Mouse (Mus musculus): ENCODE measurements at regions not wholly inside any gene's neighbourhood (a gene's known extent, or its start where the extent isn't known, plus 50 kb on each side); places are given as distances from the start of the nearest gene placed in this dataset.

- Histone ChIP-seq H3K4me3 (replicated peaks) (no peak overlapping the region), H3K27me3 (peaks cover 18% of the 10 kb centered on the region), H3K9ac (replicated peaks) (no peak overlapping the region), H3K36me3 (no peaks in the 10 kb centered on the region), H3K4me1 (replicated peaks) (peaks cover 17% of the 10 kb centered on the region), H3K4me2 (replicated peaks) (no peak overlapping the region), H3K27ac (no peak overlapping the region), H3K9me3 (no peaks in the 10 kb centered on the region)
- WGBS = 97% methylated on average over 19 of the region's 19 CpGs
- peak; percentile 27; the same call in 1 of the 2 replicates for ATAC-seq
Measured at GRCm38 (mm10) chr19:14957727-14958126, 359.9 kb upstream of the Tle4 start.

GRCm38 (mm10) chr19:14957154-14957553, 359.3 kb upstream of the Tle4 start:
- peaks cover 18% of the 10 kb centered on the region for H3K27me3 ChIP-seq
- no peak overlapping the region for H3K4me2 ChIP-seq (replicated peaks)
- no peak overlapping the region for H3K27ac ChIP-seq
- H3K36me3 ChIP-seq = no peaks in the 10 kb centered on the region
- H3K9ac ChIP-seq (replicated peaks) = no peak overlapping the region; the same call in 1 of the 2 replicates
- H3K4me1 ChIP-seq (replicated peaks) = peaks cover 17% of the 10 kb centered on the region
- no peak overlapping the region for H3K4me3 ChIP-seq (replicated peaks)
- ATAC-seq = peak; percentile 68
- WGBS = 32% methylated on average over 10 of the region's 10 CpGs
- no peaks in the 10 kb centered on the region for H3K9me3 ChIP-seq

GRCm38 (mm10) chr19:14956392-14956791, 358.5 kb upstream of the Tle4 start:
- Histone ChIP-seq H3K4me2 (replicated peaks) (no peak overlapping the region), H3K27ac (no peak overlapping the region), H3K4me1 (replicated peaks) (peaks cover 17% of the 10 kb centered on the region), H3K9me3 (no peaks in the 10 kb centered on the region), H3K36me3 (no peaks in the 10 kb centered on the region), H3K27me3 (peaks cover 18% of the 10 kb centered on the region), H3K9ac (replicated peaks) (no peak overlapping the region), H3K4me3 (replicated peaks) (no peak overlapping the region)
- ATAC-seq = peak; percentile 55; the same call in 1 of the 2 replicates
- WGBS = 4% methylated on average over 3 of the region's 3 CpGs

GRCm38 (mm10) chr19:14955969-14956368, 358.1 kb upstream of the Tle4 start:
- H3K27me3 ChIP-seq = peaks cover 18% of the 10 kb centered on the region
- no peak overlapping the region for H3K4me2 ChIP-seq (replicated peaks)
- H3K9me3 ChIP-seq = no peaks in the 10 kb centered on the region
- H3K27ac ChIP-seq = no peak overlapping the region
- no peak overlapping the region for H3K9ac ChIP-seq (replicated peaks)
- no peaks in the 10 kb centered on the region for H3K36me3 ChIP-seq
- H3K4me3 ChIP-seq (replicated peaks) = no peak overlapping the region
- ATAC-seq = no peak
- WGBS = 11% methylated on average over 3 of the region's 3 CpGs
- peaks cover 17% of the 10 kb centered on the region for H3K4me1 ChIP-seq (replicated peaks)

- Histone ChIP-seq H3K4me1 (replicated peaks) (peaks cover 6% of the 10 kb centered on the region), H3K9me3 (no peaks in the 10 kb centered on the region), H3K36me3 (no peaks in the 10 kb centered on the region), H3K9ac (replicated peaks) (no peak overlapping the region), H3K4me2 (replicated peaks) (no peak overlapping the region), H3K27ac (no peak overlapping the region), H3K27me3 (no peaks in the 10 kb centered on the region), H3K4me3 (replicated peaks) (no peak overlapping the region)
- ATAC-seq = peak; percentile 60
- 51% methylated on average over 9 of the region's 9 CpGs for WGBS
Measured at GRCm38 (mm10) chr19:14940207-14940952, 342.5 kb upstream of the Tle4 start.

- Histone ChIP-seq H3K9me3 (no peaks in the 10 kb centered on the region), H3K36me3 (no peaks in the 10 kb centered on the region), H3K4me3 (replicated peaks) (no peak overlapping the region), H3K9ac (replicated peaks) (no peak overlapping the region), H3K4me2 (replicated peaks) (no peak overlapping the region), H3K27ac (no peak overlapping the region), H3K27me3 (0 out of 2 replicates have a peak, but pooled peaks cover 2% of the 10 kb centered on the region), H3K4me1 (replicated peaks) (no peaks in the 10 kb centered on the region)
- no peak for ATAC-seq
- 76% methylated on average over 1 of the region's 1 CpGs for WGBS
Measured at GRCm38 (mm10) chr19:14922238-14922637, 324.4 kb upstream of the Tle4 start.

GRCm38 (mm10) chr19:14911056-14911850, 313.4 kb upstream of the Tle4 start:
- Histone ChIP-seq H3K9me3 (no peaks in the 10 kb centered on the region), H3K36me3 (no peaks in the 10 kb centered on the region), H3K27me3 (no peaks in the 10 kb centered on the region), H3K4me2 (replicated peaks) (no peak overlapping the region), H3K9ac (replicated peaks) (no peak overlapping the region), H3K4me3 (replicated peaks) (no peak overlapping the region), H3K27ac (no peak overlapping the region), H3K4me1 (replicated peaks) (no peaks in the 10 kb centered on the region)
- 82% methylated on average over 11 of the region's 11 CpGs for WGBS
- no peak for ATAC-seq

GRCm38 (mm10) chr19:14894875-14895274, 297.0 kb upstream of the Tle4 start:
- no peak for ATAC-seq
- H3K9ac ChIP-seq (replicated peaks) = no peak overlapping the region
- no peak overlapping the region for H3K4me2 ChIP-seq (replicated peaks)
- peaks cover 18% of the 10 kb centered on the region for H3K27me3 ChIP-seq
- H3K36me3 ChIP-seq = no peaks in the 10 kb centered on the region
- no peak overlapping the region for H3K4me3 ChIP-seq (replicated peaks)
- H3K9me3 ChIP-seq = no peaks in the 10 kb centered on the region
- H3K4me1 ChIP-seq (replicated peaks) = peaks cover 28% of the 10 kb centered on the region
- 90% methylated on average over 2 of the region's 2 CpGs for WGBS
- H3K27ac ChIP-seq = no peak overlapping the region

- Histone ChIP-seq H3K27ac (peak overlapping the region; percentile 39), H3K27me3 (peaks cover 17% of the 10 kb centered on the region), H3K4me1 (replicated peaks) (peaks cover 45% of the 10 kb centered on the region), H3K4me2 (replicated peaks) (no peak overlapping the region), H3K9ac (replicated peaks) (no peak overlapping the region), H3K36me3 (no peaks in the 10 kb centered on the region), H3K9me3 (no peaks in the 10 kb centered on the region), H3K4me3 (replicated peaks) (no peak overlapping the region)
- ATAC-seq = no peak
- WGBS = 18% methylated on average over 6 of the region's 6 CpGs
Measured at GRCm38 (mm10) chr19:14892390-14892758, 294.5 kb upstream of the Tle4 start.

- H3K4me2 ChIP-seq (replicated peaks) = peak overlapping the region; percentile 59
- H3K9me3 ChIP-seq = no peaks in the 10 kb centered on the region
- peak overlapping the region; percentile 39 for H3K27ac ChIP-seq
- WGBS = 11% methylated on average over 7 of the region's 8 CpGs
- H3K36me3 ChIP-seq = no peaks in the 10 kb centered on the region
- no peak for ATAC-seq
- peaks cover 17% of the 10 kb centered on the region for H3K27me3 ChIP-seq
- peak overlapping the region; percentile 32 for H3K4me3 ChIP-seq (replicated peaks)
- H3K9ac ChIP-seq (replicated peaks) = no peak overlapping the region
- peaks cover 45% of the 10 kb centered on the region for H3K4me1 ChIP-seq (replicated peaks)
Measured at GRCm38 (mm10) chr19:14891689-14892389, 294.0 kb upstream of the Tle4 start.

- 1% methylated on average over 9 of the region's 9 CpGs for WGBS
- Histone ChIP-seq H3K4me2 (replicated peaks) (peak overlapping the region; percentile 59), H3K9ac (replicated peaks) (peak overlapping the region; percentile 54), H3K4me1 (replicated peaks) (peaks cover 45% of the 10 kb centered on the region), H3K36me3 (no peaks in the 10 kb centered on the region), H3K4me3 (replicated peaks) (peak overlapping the region; percentile 32), H3K27ac (peak overlapping the region; percentile 85), H3K9me3 (no peaks in the 10 kb centered on the region), H3K27me3 (peaks cover 24% of the 10 kb centered on the region)
- ATAC-seq = no peak
Measured at GRCm38 (mm10) chr19:14891090-14891428, 293.2 kb upstream of the Tle4 start.
